Mouse (Mus musculus) ES-Bruce4 (cell line): ENCODE data around the gene Bicral. TPM values are rescaled to one million over a fixed set of nuclear protein-coding genes. Genes with fewer than 3 reads are reported as not detected.
"Not testable (repeated sequence)": the region's sequence is repeated elsewhere in the genome, so short reads cannot be mapped to it uniquely, and the experiment has no call there.

ENCODE experiments used
- H3K27ac ChIP-seq: 2 replicates; pipeline ENCODE4 v1.5.1; 2012; ENCODE audit warnings: low read length, inconsistent platforms; ENCODE audit not compliant: insufficient read depth
- H3K27me3 ChIP-seq: 2 replicates; pipeline ENCODE4 v1.6.1; 2012; ENCODE audit warnings: mild to moderate bottlenecking, low read length, inconsistent platforms; ENCODE audit not compliant: control insufficient read depth, poor library complexity, insufficient read depth, severe bottlenecking
- H3K36me3 ChIP-seq: 2 replicates; pipeline ENCODE4 v1.6.1; 2012; ENCODE audit warnings: inconsistent platforms, mild to moderate bottlenecking, low read length, moderate library complexity; ENCODE audit not compliant: control insufficient read depth, poor library complexity, insufficient read depth, severe bottlenecking
- H3K4me1 ChIP-seq: one replicate; pipeline ENCODE4 v1.8.1; 2011; ENCODE audit warnings: low read length; ENCODE audit not compliant: control insufficient read depth, insufficient read depth
- H3K4me3 ChIP-seq: 2 replicates; pipeline ENCODE4 v1.5.1; 2011; ENCODE audit warnings: low read depth, mild to moderate bottlenecking, low read length
- H3K9ac ChIP-seq: 2 replicates; pipeline ENCODE4 v1.6.1; 2012; ENCODE audit warnings: low read depth, mild to moderate bottlenecking, inconsistent platforms; ENCODE audit not compliant: poor library complexity, severe bottlenecking
- H3K9me3 ChIP-seq: replicated peaks from 2 replicates; pipeline ENCODE4 v1.6.1; 2012; ENCODE audit warnings: mild to moderate bottlenecking, low read length, inconsistent platforms; ENCODE audit not compliant: control insufficient read depth, poor library complexity, insufficient read depth, severe bottlenecking
- CTCF ChIP-seq: IDR thresholded peaks from one replicate; pipeline ENCODE4 v1.8.1; 2011; ENCODE audit warnings: low read depth, low read length
- EP300 ChIP-seq: IDR thresholded peaks from 2 replicates; pipeline ENCODE4 v1.6.1; 2011; ENCODE audit warnings: low read depth, low read length; ENCODE audit not compliant: insufficient read depth
- POLR2A ChIP-seq: IDR thresholded peaks from one replicate; pipeline ENCODE4 v1.8.1; 2011; ENCODE audit warnings: low read length; ENCODE audit not compliant: insufficient read depth
- polyA plus RNA-seq: library from polyadenylated mRNA; stranded (reverse); fragments of >200 nt; gene quantifications from 2 replicates; pipeline ENCODE4 v1.2.4, GENCODE M21; 2011; ENCODE audit warnings: low read depth; ENCODE audit not compliant: missing spikeins, insufficient read depth, insufficient read length

Gene Bicral
- polyA plus RNA-seq, 1 experiment: 24.2 TPM

DNA sequence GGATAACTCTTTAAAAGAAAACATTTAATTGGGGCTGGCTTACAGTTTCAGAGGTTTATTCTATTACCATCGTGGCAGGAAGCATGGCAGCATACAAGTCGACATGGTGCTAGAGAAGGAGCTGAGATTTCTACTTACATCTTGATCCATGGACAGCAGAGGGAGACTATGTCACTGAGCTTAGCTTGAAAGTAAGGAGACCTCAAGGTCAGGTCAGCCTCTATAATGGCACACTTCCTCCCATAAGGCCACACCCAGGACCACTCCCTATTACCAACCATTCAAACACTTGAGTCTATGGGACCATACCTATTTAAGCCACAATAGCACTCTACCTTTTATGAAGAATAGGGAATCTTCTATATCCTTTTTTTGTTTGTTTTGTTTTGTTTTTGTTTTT is 65.3 kb downstream of the Bicral start:
- Histone ChIP-seq H3K27ac (peak overlapping the region; percentile 82), H3K4me3 (no peak overlapping the region), H3K36me3 (no peaks in the 10 kb centered on the region), H3K9ac (no peak overlapping the region), H3K9me3 (no peaks in the 10 kb centered on the region), H3K27me3 (no peaks in the 10 kb centered on the region), H3K4me1 (peaks cover 9% of the 10 kb centered on the region)
- TF ChIP-seq POLR2A (no peak), CTCF (no peak), EP300 (peak; percentile 64; the same call in 1 of the 2 replicates)

DNA sequence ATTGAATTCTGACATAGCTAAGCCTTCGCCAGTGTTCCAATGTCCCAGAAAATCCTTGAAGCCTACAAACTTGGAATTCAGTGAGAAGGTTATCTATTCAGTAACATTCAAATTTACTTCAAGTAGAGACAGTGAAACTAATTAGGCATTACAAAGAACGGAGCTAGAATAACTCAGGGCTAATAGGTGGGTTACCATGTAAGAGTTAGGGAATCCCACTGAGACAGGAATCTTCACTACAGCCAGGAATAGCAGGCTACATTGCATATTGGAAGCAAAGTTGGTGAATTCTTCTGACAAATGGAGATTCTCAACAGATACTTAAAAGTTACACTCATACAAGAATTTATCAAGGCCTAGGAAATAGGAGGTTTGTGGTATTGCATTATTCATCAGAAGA is 70.3 kb downstream of the Bicral start:
- not testable (repeated sequence) for H3K4me1 ChIP-seq, H3K36me3 ChIP-seq, H3K27ac ChIP-seq

DNA sequence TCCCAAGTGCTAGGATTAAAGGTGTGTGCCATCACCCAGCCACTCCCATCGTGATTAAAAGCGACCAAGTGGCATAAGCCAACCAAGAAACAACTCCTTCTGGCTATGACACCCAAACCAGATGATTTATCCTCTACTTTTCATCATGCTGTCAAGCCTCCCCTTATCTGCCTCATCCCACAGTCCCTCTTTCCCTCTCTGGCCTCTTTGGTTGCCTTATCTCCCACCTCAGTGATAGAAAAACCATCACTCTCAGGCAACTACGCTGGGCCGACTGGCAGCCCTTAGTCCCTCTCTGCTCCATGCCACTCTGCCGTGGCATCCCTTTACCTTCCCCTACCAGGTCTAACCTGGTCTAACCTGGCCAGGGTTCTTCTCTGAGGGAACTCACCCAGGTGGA is 71.3 kb downstream of the Bicral start:
- Histone ChIP-seq H3K9ac (no peak overlapping the region), H3K27me3 (no peaks in the 10 kb centered on the region), H3K9me3 (no peaks in the 10 kb centered on the region), H3K36me3 (no peaks in the 10 kb centered on the region), H3K4me1 (no peaks in the 10 kb centered on the region), H3K4me3 (no peak overlapping the region), H3K27ac (no peak overlapping the region)
- no peak for TF ChIP-seq POLR2A

More for the DNA sequence above, 70.3 kb downstream of the Bicral start:
- not testable (repeated sequence) for H3K9me3 ChIP-seq, H3K27me3 ChIP-seq, H3K9ac ChIP-seq, H3K4me3 ChIP-seq

DNA sequence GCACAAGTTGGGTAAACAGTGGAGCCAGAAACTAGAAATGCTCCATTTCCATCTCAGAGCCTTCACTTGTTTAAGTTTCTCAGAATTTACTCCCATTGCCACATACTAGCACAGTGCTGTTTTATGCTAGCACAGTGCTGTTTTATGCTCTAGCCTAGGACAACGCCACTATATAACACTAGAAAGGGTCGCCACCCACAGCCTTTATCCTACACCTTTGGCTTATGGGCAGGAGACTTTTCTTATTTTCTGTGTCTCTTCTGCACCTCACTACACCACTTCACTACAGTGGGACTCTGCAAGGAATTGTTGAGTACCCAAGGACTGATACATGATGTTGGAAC is 75.1 kb downstream of the Bicral start:
- TF ChIP-seq POLR2A (no peak), EP300 (no peak), CTCF (no peak)
- H3K4me3 ChIP-seq: no peak overlapping the region
- H3K36me3 ChIP-seq: peaks cover 32% of the 10 kb centered on the region
- H3K9me3 ChIP-seq: no peaks in the 10 kb centered on the region
- H3K27ac ChIP-seq: peak overlapping the region; percentile 85
- H3K9ac ChIP-seq: peak overlapping the region; percentile 88
- no peaks in the 10 kb centered on the region for H3K27me3 ChIP-seq
- H3K4me1 ChIP-seq: peaks cover 2% of the 10 kb centered on the region

DNA sequence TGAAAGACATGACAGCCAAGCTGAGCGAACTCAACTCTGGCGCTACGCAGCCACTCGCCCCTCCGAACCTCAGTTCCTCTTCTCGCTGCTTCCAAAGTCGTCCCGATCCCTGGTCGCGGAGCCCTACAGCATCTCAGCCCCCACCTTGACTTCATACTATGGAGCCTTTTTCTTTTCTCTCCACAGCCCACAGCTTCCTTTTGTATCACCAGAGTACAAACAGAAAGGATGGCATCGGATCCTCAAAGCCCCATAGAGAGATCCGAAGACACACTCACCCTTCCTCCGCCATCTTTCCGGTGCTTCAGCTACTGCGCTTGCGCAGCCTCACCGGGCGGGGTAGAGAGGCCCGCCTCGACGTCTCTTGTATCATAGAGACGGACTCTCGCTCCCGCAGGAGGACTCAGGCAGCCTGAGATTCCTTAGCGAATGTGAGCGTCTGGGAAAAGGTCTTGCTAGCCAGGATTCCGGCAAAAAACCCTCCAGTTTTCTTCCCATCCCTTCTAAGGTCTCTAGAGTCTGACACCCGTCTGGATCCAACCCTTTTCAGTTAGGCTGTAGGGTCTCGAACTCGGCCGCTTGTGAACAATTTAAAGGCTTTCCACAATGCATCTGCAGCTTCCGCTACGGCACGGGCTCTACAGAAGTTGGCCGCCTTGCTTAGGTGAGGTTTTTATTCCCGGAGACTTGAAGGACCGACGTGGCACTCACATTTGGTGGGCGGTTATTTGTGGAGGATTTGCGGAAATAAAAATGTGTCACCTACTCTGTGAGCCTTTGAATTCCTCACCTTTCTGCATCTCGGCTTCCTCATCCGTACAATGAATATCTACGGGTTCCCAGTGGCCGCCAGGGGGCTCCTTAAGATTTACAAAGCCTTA is 75.7 kb downstream of the Bicral start, which contains the start of gene Rpl7l1:
TSS of gene Rpl7l1 (minus strand) at position 332 of the 881 bp plus-strand sequence.
- Histone ChIP-seq H3K9me3 (no peaks in the 10 kb centered on the region), H3K27me3 (no peaks in the 10 kb centered on the region), H3K4me3 (peak within 1 kb of the TSS; percentile 98), H3K27ac (peak within 1 kb of the TSS; percentile 85), H3K4me1 (peaks cover 2% of the 10 kb centered on the region), H3K36me3 (peaks cover 38% of the 10 kb centered on the region), H3K9ac (peak within 1 kb of the TSS; percentile 88)
- TF ChIP-seq EP300 (no peak), POLR2A (peak; percentile 91), CTCF (peak; percentile 23)

DNA sequence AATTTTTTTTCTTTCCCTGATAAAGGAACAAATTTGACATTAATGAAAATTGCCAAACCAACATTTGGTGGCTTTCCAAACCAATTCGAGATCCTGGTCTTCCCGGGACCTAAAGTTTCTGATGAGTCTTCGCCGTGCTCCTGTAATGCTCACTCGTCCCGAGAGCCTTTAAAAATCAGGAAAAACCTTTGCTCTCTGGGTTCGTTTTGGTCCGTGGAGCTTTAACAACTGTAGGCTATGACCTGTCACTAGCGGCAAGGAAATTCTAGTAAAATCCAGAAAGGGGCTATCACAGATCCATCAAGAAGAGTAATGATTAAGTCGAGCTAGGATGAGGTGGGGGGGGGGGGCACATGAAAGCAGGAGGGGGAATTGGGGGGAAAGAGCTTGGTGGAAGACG is 76.4 kb downstream of the Bicral start:
- H3K27ac ChIP-seq: peak overlapping the region; percentile 49
- peaks cover 2% of the 10 kb centered on the region for H3K4me1 ChIP-seq
- H3K27me3 ChIP-seq: no peaks in the 10 kb centered on the region
- no peak for TF ChIP-seq POLR2A
- no peak for TF ChIP-seq EP300
- TF ChIP-seq CTCF: no peak
- no peaks in the 10 kb centered on the region for H3K9me3 ChIP-seq
- peak overlapping the region; percentile 88 for H3K9ac ChIP-seq
- peaks cover 44% of the 10 kb centered on the region for H3K36me3 ChIP-seq
- peak overlapping the region; percentile 98 for H3K4me3 ChIP-seq
